Mouse (Mus musculus) liver, adult 2 months (tissue): Measurements from ENCODE around the gene Rfc5.

Experiments
- CTCF ChIP-seq: fragments of 200-500 bp; IDR thresholded peaks from 2 replicates; pipeline ENCODE4 v1.5.1; 2011; ENCODE audit warnings: low read depth, low read length, control low read depth
- POLR2A ChIP-seq: fragments of 200-500 bp; IDR thresholded peaks from 2 replicates; pipeline ENCODE4 v1.6.1; 2011; ENCODE audit warnings: low read length, control low read depth; ENCODE audit not compliant: insufficient read depth; ENCODE audit errors: extremely low read depth

GRCm38 (mm10) chr5:117381785-117382184 is 7.1 kb downstream of the Rfc5 start:
- TF ChIP-seq CTCF, result peak; percentile 23; the same call in 1 of the 2 replicates
- TF ChIP-seq POLR2A, result no peak
